Mouse (Mus musculus) heart, embryonic 10.5 days (tissue): ENCODE measurements around the gene Mad1l1. TPM values are rescaled to one million over a fixed set of nuclear protein-coding genes. Genes with fewer than 3 reads are reported as not detected.
A peak's percentile ranks its signal among the peaks of the same experiment; 100 is the strongest.

ENCODE experiments used
- DNase-seq: peaks from one replicate; pipeline ENCODE4 v3.0.0-alpha.2; 2017; ENCODE audit warnings: low spot score
- H3K27ac ChIP-seq: fragments of 300-500 bp; sonication (generic); 2 replicates; pipeline ENCODE4 v1.5.1; 2016; ENCODE audit warnings: mild to moderate bottlenecking
- H3K27me3 ChIP-seq: fragments of 300-500 bp; sonication (generic); 2 replicates; pipeline ENCODE4 v1.6.1; 2016; ENCODE audit warnings: mild to moderate bottlenecking; ENCODE audit not compliant: poor library complexity, insufficient read depth, severe bottlenecking
- H3K36me3 ChIP-seq: fragments of 300-500 bp; sonication (generic); 2 replicates; pipeline ENCODE4 v1.6.1; 2016; ENCODE audit warnings: mild to moderate bottlenecking, moderate library complexity
- H3K4me1 ChIP-seq: fragments of 300-500 bp; sonication (generic); 2 replicates; pipeline ENCODE4 v1.6.1; 2016; ENCODE audit warnings: mild to moderate bottlenecking
- H3K4me3 ChIP-seq: fragments of 300-500 bp; sonication (generic); 2 replicates; pipeline ENCODE4 v1.5.1; 2016; ENCODE audit warnings: mild to moderate bottlenecking, moderate library complexity
- H3K9me3 ChIP-seq: fragments of 300-500 bp; sonication (generic); 2 replicates; pipeline ENCODE4 v1.6.1; 2016; ENCODE audit warnings: mild to moderate bottlenecking, moderate library complexity
- WGBS: fragments of 180-500 bp; shearing (Covaris S2); methylation state at CpG from one replicate; pipeline ENCODE4 v1.1.7; 2016; 5-methylcytosine and 5-hydroxymethylcytosine counted together
- polyA plus RNA-seq: library from polyadenylated mRNA; unstranded; fragments of >200 nt; fragmentation: Nextera tagmentation; extraction: Ambion mirVana; gene quantifications from 2 replicates; pipeline ENCODE4 v1.2.1, GENCODE M21; 2016

Mad1l1 gene
- polyA plus RNA-seq, 1 experiment from 2014 or later = 43.5 TPM

GRCm38 (mm10) chr5:140264825-140265575 is 56.4 kb downstream of the Mad1l1 start:
- H3K9me3 ChIP-seq = no peaks in the 10 kb centered on the region
- H3K4me1 ChIP-seq = peaks cover 22% of the 10 kb centered on the region
- no peak for DNase-seq
- no peak overlapping the region for H3K27ac ChIP-seq
- H3K36me3 ChIP-seq = peaks cover 15% of the 10 kb centered on the region; the same call in 1 of the 2 replicates
- peak overlapping the region; percentile 18; the same call in 1 of the 2 replicates for H3K4me3 ChIP-seq
- H3K27me3 ChIP-seq = peaks cover 61% of the 10 kb centered on the region
- 76% methylated on average over 5 of the region's 5 CpGs for WGBS

DNA sequence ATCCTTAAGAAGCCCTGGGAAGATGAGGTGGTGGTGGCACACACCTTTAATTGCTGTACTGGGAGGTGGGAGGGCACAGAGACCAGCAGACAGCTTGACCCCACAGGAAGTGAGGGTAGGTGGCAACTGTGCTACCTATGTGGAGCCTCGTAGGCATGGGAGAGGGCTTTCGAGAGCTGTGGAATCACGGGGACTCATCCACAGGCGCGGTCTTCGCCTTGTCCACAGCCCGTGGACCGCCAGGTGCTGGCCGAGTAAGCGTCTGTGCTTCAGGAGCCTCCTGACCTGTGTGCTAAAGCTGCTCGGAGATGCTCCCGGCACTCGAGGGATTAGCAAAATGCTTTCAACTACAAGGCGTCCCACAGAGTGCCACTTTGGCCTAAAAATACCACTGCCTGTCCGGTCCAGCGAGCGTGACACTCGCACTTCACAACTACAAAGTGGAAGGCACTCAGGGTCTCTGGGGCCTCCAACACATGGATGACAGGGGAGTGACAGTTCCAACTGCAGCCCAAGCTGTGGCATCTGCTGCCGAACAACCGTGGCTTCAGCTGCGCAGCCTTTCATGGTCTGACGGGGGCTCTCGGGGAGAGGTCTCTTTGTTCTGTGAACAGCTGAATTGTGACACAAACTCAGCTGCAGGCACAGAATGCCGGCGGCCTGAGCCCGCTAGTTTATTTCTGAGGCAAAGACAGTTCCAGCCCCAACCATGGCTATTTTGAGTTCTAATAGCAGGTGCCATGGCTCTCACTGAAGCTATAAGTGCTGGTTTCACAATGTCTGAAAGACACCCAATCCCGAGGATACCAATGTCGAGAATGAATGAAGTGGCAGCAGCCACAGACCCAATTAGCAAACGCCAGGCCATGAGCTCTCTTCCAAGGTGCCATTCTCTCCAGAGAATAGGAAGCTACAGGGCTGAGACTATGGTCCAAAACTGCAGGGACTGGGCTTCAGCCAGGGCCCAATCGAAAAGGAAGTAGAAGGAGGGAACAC is 57.3 kb downstream of the Mad1l1 start:
- H3K4me3 ChIP-seq = peak overlapping the region; percentile 18; the same call in 1 of the 2 replicates
- H3K4me1 ChIP-seq = peaks cover 22% of the 10 kb centered on the region
- peaks cover 70% of the 10 kb centered on the region for H3K27me3 ChIP-seq
- WGBS = 57% methylated on average over 30 of the region's 30 CpGs
- H3K9me3 ChIP-seq = no peaks in the 10 kb centered on the region
- DNase-seq = peak; percentile 91
- 0 out of 2 replicates have a peak overlapping the region, but pooled peaks have one; percentile 39 for H3K27ac ChIP-seq
- H3K36me3 ChIP-seq = peaks cover 16% of the 10 kb centered on the region; the same call in 1 of the 2 replicates

DNA sequence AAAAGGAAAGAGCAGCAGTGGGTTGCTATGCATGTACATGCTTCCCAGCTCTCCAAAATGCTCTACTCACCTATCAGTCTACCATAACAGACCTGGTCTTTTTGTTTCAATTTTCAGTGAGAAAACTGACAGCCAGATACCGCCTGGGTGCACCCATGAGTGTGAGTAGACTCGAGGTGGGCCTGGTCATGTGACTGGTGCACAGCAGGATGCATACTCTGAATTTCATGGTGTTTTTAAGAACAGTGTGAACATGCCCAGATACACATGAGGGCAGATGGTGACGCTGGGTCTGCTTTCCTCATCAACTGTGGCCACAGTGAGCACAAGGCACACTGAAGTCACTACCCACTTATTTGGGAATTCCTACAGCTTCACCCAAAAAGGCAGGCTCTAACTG is 59.0 kb downstream of the Mad1l1 start:
- H3K4me3 ChIP-seq = no peak overlapping the region
- H3K27ac ChIP-seq = no peak overlapping the region
- peaks cover 70% of the 10 kb centered on the region for H3K27me3 ChIP-seq
- DNase-seq = no peak
- peaks cover 18% of the 10 kb centered on the region for H3K36me3 ChIP-seq
- peaks cover 22% of the 10 kb centered on the region for H3K4me1 ChIP-seq
- H3K9me3 ChIP-seq = no peaks in the 10 kb centered on the region
- WGBS = 87% methylated on average over 3 of the region's 3 CpGs

DNA sequence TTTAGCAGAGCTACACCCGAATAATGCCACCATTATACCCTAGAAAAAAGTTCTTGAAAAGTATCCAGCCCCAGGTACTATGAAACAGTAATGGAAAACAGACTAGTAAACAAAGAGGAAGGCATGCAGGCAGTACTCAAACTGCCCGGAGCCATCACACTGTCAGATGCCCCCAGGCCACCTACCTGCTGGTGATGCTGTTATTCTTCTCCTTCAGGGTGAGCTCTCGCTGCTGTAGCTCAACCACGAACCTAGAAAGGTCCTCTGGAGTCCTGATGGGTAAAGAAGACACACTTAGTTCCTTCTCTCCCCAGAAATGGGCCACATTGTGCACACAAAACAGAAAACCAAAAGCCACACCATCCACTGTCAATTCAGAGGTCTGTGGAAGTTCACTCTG is 60.0 kb downstream of the Mad1l1 start:
- no peak overlapping the region for H3K27ac ChIP-seq
- H3K9me3 ChIP-seq = no peaks in the 10 kb centered on the region
- no peak for DNase-seq
- H3K4me3 ChIP-seq = no peak overlapping the region
- peaks cover 70% of the 10 kb centered on the region for H3K27me3 ChIP-seq
- H3K4me1 ChIP-seq = peaks cover 28% of the 10 kb centered on the region
- 86% methylated on average over 4 of the region's 4 CpGs for whole genome bisulfite sequencing
- peaks cover 23% of the 10 kb centered on the region for H3K36me3 ChIP-seq

GRCm38 (mm10) chr5:140258633-140259032 is 62.7 kb downstream of the Mad1l1 start:
- DNase-seq = no peak
- no peak overlapping the region for H3K4me3 ChIP-seq
- H3K9me3 ChIP-seq = no peaks in the 10 kb centered on the region
- peaks cover 8% of the 10 kb centered on the region for H3K4me1 ChIP-seq
- no peak overlapping the region for H3K27ac ChIP-seq
- WGBS = 90% methylated on average over 5 of the region's 5 CpGs
- peaks cover 87% of the 10 kb centered on the region for H3K27me3 ChIP-seq
- peaks cover 26% of the 10 kb centered on the region for H3K36me3 ChIP-seq

- H3K27ac ChIP-seq = no peak overlapping the region
- peaks cover 90% of the 10 kb centered on the region for H3K27me3 ChIP-seq
- no peaks in the 10 kb centered on the region for H3K9me3 ChIP-seq
- no peak overlapping the region for H3K4me3 ChIP-seq
- 85% methylated on average over 3 of the region's 3 CpGs for WGBS
- peaks cover 29% of the 10 kb centered on the region for H3K36me3 ChIP-seq
- peaks cover 5% of the 10 kb centered on the region; the same call in 1 of the 2 replicates for H3K4me1 ChIP-seq
- DNase-seq = no peak
These were observed 63.3 kb downstream of the Mad1l1 start for GRCm38 (mm10) chr5:140258035-140258434.

- Histone ChIP-seq H3K27ac (no peak overlapping the region), H3K9me3 (no peaks in the 10 kb centered on the region), H3K27me3 (peaks cover 88% of the 10 kb centered on the region), H3K4me1 (peaks cover 5% of the 10 kb centered on the region; the same call in 1 of the 2 replicates), H3K4me3 (no peak overlapping the region), H3K36me3 (peaks cover 34% of the 10 kb centered on the region)
- 86% methylated on average over 5 of the region's 5 CpGs for WGBS
- no peak for DNase-seq
These were observed 63.9 kb downstream of the Mad1l1 start for GRCm38 (mm10) chr5:140257439-140257838.

DNA sequence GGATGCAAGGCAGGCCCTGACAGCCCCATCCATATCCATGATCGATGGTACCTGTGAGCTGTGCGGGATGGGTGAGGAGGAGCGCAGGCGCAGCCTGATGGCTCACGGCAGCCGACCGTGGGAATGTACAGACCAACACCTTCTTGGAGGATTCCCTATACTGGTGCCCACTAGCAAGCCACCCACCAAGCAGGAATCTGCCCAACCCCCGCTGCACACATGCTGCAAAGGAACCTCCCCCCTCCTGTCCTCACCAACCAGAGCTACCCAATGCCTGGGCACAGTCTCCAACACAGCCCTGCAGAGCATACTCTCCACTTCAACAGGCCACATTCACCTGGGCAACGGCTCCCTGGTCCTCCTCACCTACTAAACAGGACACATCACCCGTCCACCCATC is 64.7 kb downstream of the Mad1l1 start:
- H3K27ac ChIP-seq = no peak overlapping the region
- peaks cover 31% of the 10 kb centered on the region for H3K36me3 ChIP-seq
- H3K27me3 ChIP-seq = peaks cover 88% of the 10 kb centered on the region

GRCm38 (mm10) chr5:140255265-140255664 is 66.1 kb downstream of the Mad1l1 start:
- Histone ChIP-seq H3K4me3 (no peak overlapping the region), H3K4me1 (peaks cover 5% of the 10 kb centered on the region; the same call in 1 of the 2 replicates), H3K27me3 (peaks cover 77% of the 10 kb centered on the region), H3K9me3 (no peaks in the 10 kb centered on the region), H3K36me3 (peaks cover 22% of the 10 kb centered on the region), H3K27ac (no peak overlapping the region)
- no peak for DNase-seq
- 87% methylated on average over 5 of the region's 5 CpGs for WGBS

More for the DNA sequence above, 64.7 kb downstream of the Mad1l1 start:
- WGBS = 87% methylated on average over 10 of the region's 10 CpGs
- no peak for DNase-seq
- Histone ChIP-seq H3K4me1 (peaks cover 5% of the 10 kb centered on the region; the same call in 1 of the 2 replicates), H3K9me3 (no peaks in the 10 kb centered on the region), H3K4me3 (no peak overlapping the region)

DNA sequence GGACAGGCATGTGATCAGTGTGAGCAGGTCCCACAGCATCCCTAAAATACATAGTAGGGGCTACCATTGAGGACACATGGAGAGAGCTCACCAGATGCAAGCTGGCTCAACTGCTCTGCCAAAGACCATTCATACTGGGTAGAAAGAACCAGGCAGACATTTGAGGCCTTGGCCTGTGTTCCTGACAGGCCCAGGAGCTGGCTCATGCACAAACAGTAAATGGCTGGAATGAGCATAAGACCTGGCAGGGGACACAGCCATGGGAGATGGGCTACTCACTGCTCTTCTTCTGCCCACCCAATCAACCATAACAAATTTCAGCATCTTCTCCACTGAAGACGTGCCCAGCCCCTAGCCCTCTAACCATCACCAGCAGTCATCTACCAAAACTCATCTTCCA is 66.7 kb downstream of the Mad1l1 start:
- no peak overlapping the region for H3K27ac ChIP-seq
- no peaks in the 10 kb centered on the region for H3K9me3 ChIP-seq
- WGBS = 86% methylated on average over 1 of the region's 1 CpGs
- DNase-seq = no peak
- H3K4me3 ChIP-seq = no peak overlapping the region
- peaks cover 20% of the 10 kb centered on the region for H3K36me3 ChIP-seq
- H3K27me3 ChIP-seq = peaks cover 71% of the 10 kb centered on the region
- H3K4me1 ChIP-seq = peaks cover 5% of the 10 kb centered on the region; the same call in 1 of the 2 replicates

DNA sequence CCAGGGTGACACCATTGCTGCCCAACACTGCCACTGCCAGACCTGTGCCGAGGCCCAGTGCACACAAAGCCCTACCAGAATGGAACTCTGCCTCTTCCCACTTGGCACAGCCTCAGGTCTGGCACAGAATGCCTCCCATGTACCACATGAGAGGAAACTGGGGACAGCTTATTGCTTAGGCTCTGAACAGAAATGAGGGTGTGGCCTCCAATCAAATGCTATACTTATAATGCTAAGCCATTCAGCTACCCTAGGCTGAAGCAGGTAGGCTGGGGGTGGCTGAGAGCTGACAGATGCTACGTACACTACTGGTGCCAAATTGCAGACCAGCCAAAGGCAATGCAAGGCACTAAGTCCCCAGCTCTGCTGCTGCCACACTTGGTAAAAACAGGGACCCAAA is 69.4 kb downstream of the Mad1l1 start:
- Histone ChIP-seq H3K36me3 (peaks cover 16% of the 10 kb centered on the region), H3K27me3 (peaks cover 54% of the 10 kb centered on the region), H3K4me3 (no peak overlapping the region), H3K4me1 (peaks cover 5% of the 10 kb centered on the region; the same call in 1 of the 2 replicates), H3K27ac (no peak overlapping the region), H3K9me3 (no peaks in the 10 kb centered on the region)
- no peak for DNase-seq
- WGBS = 86% methylated on average over 2 of the region's 2 CpGs

- Histone ChIP-seq H3K27ac (no peak overlapping the region), H3K27me3 (peaks cover 38% of the 10 kb centered on the region; the same call in 1 of the 2 replicates), H3K4me1 (no peaks in the 10 kb centered on the region), H3K36me3 (peaks cover 8% of the 10 kb centered on the region), H3K9me3 (no peaks in the 10 kb centered on the region), H3K4me3 (no peak overlapping the region)
- no peak for DNase-seq
- WGBS = 72% methylated on average over 3 of the region's 3 CpGs
These were observed 71.0 kb downstream of the Mad1l1 start for GRCm38 (mm10) chr5:140250370-140250769.
